Mouse (Mus musculus): Measurements from ENCODE around the gene Zbtb45.

GRCm38 (mm10) chr7:13032541-13032940 is 22.7 kb upstream of the Zbtb45 start:
- TF ChIP-seq POLR2A (IDR thresholded peaks at IDR 0.05; ENCODE audit: low read depth, low read length) (no peak), CTCF (IDR thresholded peaks at IDR 0.05; ENCODE audit: borderline replicate concordance, insufficient read depth, low read length) (no peak)

Data from embryonic fibroblast, embryonic 13.5 days (primary cell).